In the genomic region with DNA sequence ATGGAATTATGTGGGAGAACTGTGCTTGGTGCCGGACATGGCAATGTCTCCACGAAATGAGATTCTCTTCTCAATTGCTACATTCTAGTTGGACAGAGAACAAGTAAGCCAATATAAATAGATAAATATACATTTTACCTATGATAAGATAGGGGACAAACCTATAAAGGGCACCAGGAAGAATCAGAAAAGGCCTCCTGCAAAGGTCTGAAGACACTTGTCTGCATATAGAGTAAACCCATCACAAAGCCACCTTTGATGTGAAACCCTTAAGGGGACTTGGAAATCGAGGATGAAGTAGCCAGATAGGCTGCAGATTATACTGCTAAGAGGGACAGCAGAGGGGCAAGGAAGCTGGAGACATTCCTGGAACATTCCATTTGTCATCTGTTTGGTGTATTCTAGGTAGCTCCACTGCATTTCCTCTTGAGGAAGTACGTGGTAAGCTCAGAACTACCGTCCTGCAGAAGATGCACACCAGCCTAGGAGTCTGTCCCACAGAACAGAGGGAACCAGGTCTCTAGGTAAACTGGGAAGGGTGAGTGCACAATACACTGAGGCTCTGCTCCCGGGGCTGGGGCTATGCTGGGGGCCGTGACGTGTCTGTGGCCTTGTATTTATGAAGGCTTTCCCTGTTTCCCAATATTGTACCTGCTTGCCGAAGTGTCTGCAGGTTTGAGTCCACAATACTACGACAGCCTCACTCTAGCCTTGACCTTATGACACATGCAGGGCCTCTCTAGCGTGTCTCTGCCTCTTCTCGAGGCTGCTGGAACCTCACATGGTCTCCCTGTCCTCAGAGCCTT, we compare ENCODE assay signal across 8 mouse cellular contexts. TPM values are rescaled to one million over a fixed set of nuclear protein-coding genes. Genes with fewer than 3 reads are reported as not detected.
A peak's percentile ranks its signal among the peaks of the same experiment; 100 is the strongest.
DNase-seq lines count a peak whose midpoint lies in the region; ATAC-seq and TF ChIP-seq lines count a peak whose summit lies in the region.

No protein-coding gene starts in this region.

- H3K27me3 ChIP-seq in forebrain, embryonic 14.5 days (replicated peaks; ENCODE audit: control insufficient read depth, insufficient read depth, low read length) = no peaks in the 10 kb centered on the region
- no peaks in the 10 kb centered on the region for H3K27me3 ChIP-seq in liver, embryonic 14.5 days (ENCODE audit: control insufficient read depth, insufficient read depth, low read length)

- H3K9ac ChIP-seq in forebrain, embryonic 14.5 days (ENCODE audit: low read length) = peak overlapping the region; percentile 90; the same call in 1 of the 2 replicates
- peak overlapping the region; percentile 100 for H3K9ac ChIP-seq in liver, embryonic 14.5 days (replicated peaks)

- peak overlapping the region; percentile 99 for H3K27ac ChIP-seq in gastrocnemius, adult 2 months
- H3K27ac ChIP-seq in forebrain, embryonic 14.5 days (ENCODE audit: low read depth, low read length) = peak overlapping the region; percentile 84; the same call in 1 of the 2 replicates
- H3K27ac ChIP-seq in liver, embryonic 14.5 days = peak overlapping the region; percentile 96

- intact Hi-C loops in gastrocnemius, adult 2 months (cut with DNase I) = loop anchor here (10.0 kb wide), 1 partner anchor 568 kb away; a partner anchor contains a TSS

- H3K4me2 ChIP-seq in forebrain, embryonic 14.5 days (ENCODE audit: low read length) = peak overlapping the region; percentile 53
- peak overlapping the region; percentile 75 for H3K4me2 ChIP-seq in liver, embryonic 14.5 days (ENCODE audit: low read depth)

- TF ChIP-seq CTCF in gastrocnemius, adult 2 months (IDR thresholded peaks at IDR 0.05) = no peak
- no peak for TF ChIP-seq CTCF in liver, embryonic 14.5 days (IDR thresholded peaks at IDR 0.05; ENCODE audit: low read depth)

- peaks cover 23% of the 10 kb centered on the region for H3K4me1 ChIP-seq in forebrain, embryonic 14.5 days (ENCODE audit: control insufficient read depth, insufficient read depth, low read length)
- peaks cover 47 to 58% of the 10 kb centered on the region in 2 experiments for H3K4me1 ChIP-seq in liver, embryonic 14.5 days (replicated peaks; ENCODE audit: control insufficient read depth in 2 of 2, insufficient read depth in 2 of 2, low read length in 1 of 2)

- WGBS in forebrain, embryonic 14.5 days = 79% methylated on average over 12 of the region's 12 CpGs
- WGBS in liver, embryonic 14.5 days (ENCODE audit: insufficient replicate concordance) = 65% methylated on average over 12 of the region's 12 CpGs

- H3K4me3 ChIP-seq in gastrocnemius, adult 2 months = peak overlapping the region; percentile 90
- H3K4me3 ChIP-seq in forebrain, embryonic 14.5 days (ENCODE audit: low read depth, low read length) = no peak overlapping the region
- peak overlapping the region; percentile 66 to 98 for H3K4me3 ChIP-seq in liver, embryonic 14.5 days (ENCODE audit: insufficient read depth in 1 of 2, low read depth in 2 of 2, low read length in 2 of 2)

- H3K9me3 ChIP-seq in forebrain, embryonic 14.5 days (replicated peaks; ENCODE audit: control insufficient read depth, low read length) = no peaks in the 10 kb centered on the region
- no peaks in the 10 kb centered on the region for H3K9me3 ChIP-seq in liver, embryonic 14.5 days (ENCODE audit: control insufficient read depth, low read length)

- TF ChIP-seq EP300 in liver, embryonic 14.5 days (IDR thresholded peaks at IDR 0.05; ENCODE audit: low read depth) = no peak

- DNase-seq in gastrocnemius, adult 2 months = no peak
- no peak for DNase-seq in gastrocnemius, postnatal 25 days
- peak; percentile 25 for DNase-seq in 3T3-L1 (ENCODE audit: low read depth, low spot score)
- no peak for DNase-seq in forebrain, embryonic 14.5 days (ENCODE audit: low spot score)
- no peak for DNase-seq in liver, embryonic 14.5 days (ENCODE audit: low read depth in 3 of 3, low spot score in 3 of 3)
- DNase-seq in adrenal gland, adult 8-10 months = no peak
- DNase-seq in embryo, embryonic 10.5 days (ENCODE audit: low spot score) = no peak
- DNase-seq in layer of hippocampus, adult 9-11 months = no peak

- ATAC-seq in forebrain, embryonic 14.5 days = no peak
- ATAC-seq in liver, embryonic 14.5 days (ENCODE audit: insufficient read depth) = no peak

- no peaks in the 10 kb centered on the region for H3K36me3 ChIP-seq in forebrain, embryonic 14.5 days (ENCODE audit: control insufficient read depth, insufficient read depth, low read length)
- H3K36me3 ChIP-seq in liver, embryonic 14.5 days (replicated peaks; ENCODE audit: control insufficient read depth, insufficient read depth, low read depth) = peaks cover 6% of the 10 kb centered on the region

RNA-seq across cellular contexts. Expression of a gene that starts 1.0 kb away (rescaled TPM):
- 100 to 1,000 TPM; 170 to 181 TPM for total RNA-seq in gastrocnemius, adult 2 months (2021)
- total RNA-seq in gastrocnemius, postnatal 25 days (2021) = 100 to 1,000 TPM; 157 to 160 TPM
- polyA plus RNA-seq in forebrain, embryonic 14.5 days (2014; fragmentation: Nextera tagmentation; extraction: Ambion mirVana) = 238 and 265 TPM in 2 replicates
- 75.0 and 75.9 TPM in 2 replicates for polyA plus RNA-seq in liver, embryonic 14.5 days (2012; rRNA removed)
- polyA plus RNA-seq in liver, embryonic 14.5 days (2014; fragmentation: Nextera tagmentation; extraction: Ambion mirVana) = 145 and 158 TPM in 2 replicates
- 100 to 1,000 TPM; 175 to 197 (median 191) TPM for total RNA-seq in adrenal gland, adult 8-10 months (2022)

RNA-seq across cellular contexts. Expression of a gene that starts 28.4 kb away (rescaled TPM):
- 10 to 100 TPM in 1 of 2 experiments, 1 to 10 TPM in 1; 3.7 to 11.5 TPM for total RNA-seq in gastrocnemius, adult 2 months (2021)
- 10 to 100 TPM in 1 of 2 experiments, 1 to 10 TPM in 1; 7.7 to 11.6 TPM for total RNA-seq in gastrocnemius, postnatal 25 days (2021)
- polyA plus RNA-seq in forebrain, embryonic 14.5 days (2014; fragmentation: Nextera tagmentation; extraction: Ambion mirVana) = 5.4 and 6.8 TPM in 2 replicates
- not detected in 2 replicates for polyA plus RNA-seq in liver, embryonic 14.5 days (2012; rRNA removed)
- polyA plus RNA-seq in liver, embryonic 14.5 days (2014; fragmentation: Nextera tagmentation; extraction: Ambion mirVana) = 0.96 and 2.1 TPM in 2 replicates
- total RNA-seq in adrenal gland, adult 8-10 months (2022) = 10 to 100 TPM; 19.9 to 23.9 (median 22.1) TPM

RNA-seq across cellular contexts. Expression of a gene that starts 55.8 kb away (rescaled TPM):
- total RNA-seq in gastrocnemius, adult 2 months (2021) = 100 to 1,000 TPM; 106 to 181 TPM
- total RNA-seq in gastrocnemius, postnatal 25 days (2021) = 10 to 100 TPM; 93.5 to 95.6 TPM
- polyA plus RNA-seq in forebrain, embryonic 14.5 days (2014; fragmentation: Nextera tagmentation; extraction: Ambion mirVana) = 0.11 and 0.38 TPM in 2 replicates
- 5.4 and 17.2 TPM in 2 replicates for polyA plus RNA-seq in liver, embryonic 14.5 days (2012; rRNA removed)
- polyA plus RNA-seq in liver, embryonic 14.5 days (2014; fragmentation: Nextera tagmentation; extraction: Ambion mirVana) = 12.8 and 13.2 TPM in 2 replicates
- 100 to 1,000 TPM in 3 of 4 experiments, 10 to 100 TPM in 1; 91.8 to 623 (median 239) TPM for total RNA-seq in adrenal gland, adult 8-10 months (2022)

RNA-seq across cellular contexts. Expression of a gene that starts 56.7 kb away (rescaled TPM):
- total RNA-seq in gastrocnemius, adult 2 months (2021) = 10 to 100 TPM; 13.0 to 14.9 TPM
- 10 to 100 TPM; 13.4 to 18.9 TPM for total RNA-seq in gastrocnemius, postnatal 25 days (2021)
- polyA plus RNA-seq in forebrain, embryonic 14.5 days (2014; fragmentation: Nextera tagmentation; extraction: Ambion mirVana) = 21.3 and 24.8 TPM in 2 replicates
- polyA plus RNA-seq in liver, embryonic 14.5 days (2012; rRNA removed) = 14.6 and 15.1 TPM in 2 replicates
- polyA plus RNA-seq in liver, embryonic 14.5 days (2014; fragmentation: Nextera tagmentation; extraction: Ambion mirVana) = 12.3 and 12.4 TPM in 2 replicates
- total RNA-seq in adrenal gland, adult 8-10 months (2022) = 10 to 100 TPM; 25.5 to 32.1 (median 28.5) TPM
